Mouse (Mus musculus): ENCODE data around the gene Asb15. TPM values are rescaled to one million over a fixed set of nuclear protein-coding genes. Genes with fewer than 3 reads are reported as not detected.

Asb15 gene
- polyA plus RNA-seq, 1 experiment from 2014 or later, result 0.11 TPM

DNA sequence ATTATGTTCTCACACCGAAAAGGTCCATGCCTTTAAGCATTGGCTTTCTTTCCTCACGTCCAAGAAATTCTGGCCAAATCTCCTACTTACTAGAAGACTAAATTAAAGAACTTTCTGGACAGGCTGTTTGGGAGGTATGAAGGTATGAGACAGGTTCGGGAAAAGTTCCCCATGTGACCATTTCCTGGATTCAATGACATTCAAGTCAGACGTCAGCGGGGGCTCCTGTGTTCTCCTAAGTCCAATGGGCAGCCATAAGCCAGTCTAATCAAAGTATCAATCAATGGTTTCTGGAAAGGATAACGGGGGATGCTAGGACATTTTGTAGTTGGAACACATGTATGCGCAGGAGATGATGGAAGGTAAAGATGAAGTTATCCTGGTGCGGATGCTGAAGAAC is 77.7 kb downstream of the Asb15 start:
- no peak overlapping the region for H3K9ac ChIP-seq (ENCODE audit: low read depth, low read length)
- ATAC-seq (replicated peaks; ENCODE audit: insufficient number of reproducible peaks, low FRiP score, low TSS enrichment), result no peak
- peaks cover 9% of the 10 kb centered on the region; the same call in 1 of the 2 replicates for H3K36me3 ChIP-seq (ENCODE audit: control insufficient read depth, insufficient read depth, low read length)
- no peaks in the 10 kb centered on the region for H3K9me3 ChIP-seq (replicated peaks; ENCODE audit: control insufficient read depth, low read length)
- H3K4me2 ChIP-seq, result no peak overlapping the region
- no peak overlapping the region for H3K4me3 ChIP-seq (ENCODE audit: low read depth, low read length)
- WGBS (ENCODE audit: insufficient replicate concordance), result 87% methylated on average over 8 of the region's 8 CpGs
- H3K27ac ChIP-seq (ENCODE audit: low read depth, low read length), result no peak overlapping the region
- peaks cover 16% of the 10 kb centered on the region for H3K4me1 ChIP-seq (ENCODE audit: control insufficient read depth, insufficient read depth, low read length)
- H3K27me3 ChIP-seq (ENCODE audit: control insufficient read depth, insufficient read depth, low read length), result no peaks in the 10 kb centered on the region

DNA sequence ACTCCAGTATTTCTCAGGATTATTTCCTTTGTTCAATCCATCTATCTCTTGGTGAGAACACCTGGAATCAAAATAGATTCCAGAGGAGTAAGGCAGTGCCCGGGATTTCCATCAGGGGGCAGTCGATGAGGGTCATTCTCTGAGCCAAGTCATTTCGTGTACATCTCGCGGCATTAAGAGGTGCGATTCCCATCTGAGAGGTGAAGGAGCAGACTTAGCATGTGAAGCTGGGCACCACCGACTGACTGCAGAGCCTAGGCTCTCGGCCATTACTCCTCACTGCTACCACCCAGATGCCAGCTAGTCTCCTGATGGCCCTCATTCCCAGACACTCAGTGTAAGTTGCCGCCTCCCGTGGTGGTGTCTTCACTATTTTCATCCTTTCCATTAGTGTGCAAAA is 78.6 kb downstream of the Asb15 start:
- 67% methylated on average over 10 of the region's 10 CpGs for WGBS (ENCODE audit: insufficient replicate concordance)
- ATAC-seq (replicated peaks; ENCODE audit: insufficient number of reproducible peaks, low FRiP score, low TSS enrichment), result no peak
- H3K27ac ChIP-seq (ENCODE audit: low read depth, low read length), result no peak overlapping the region
- no peak overlapping the region for H3K4me2 ChIP-seq
- no peaks in the 10 kb centered on the region for H3K27me3 ChIP-seq (ENCODE audit: control insufficient read depth, insufficient read depth, low read length)
- H3K4me1 ChIP-seq (ENCODE audit: control insufficient read depth, insufficient read depth, low read length), result peaks cover 8% of the 10 kb centered on the region
- H3K4me3 ChIP-seq (ENCODE audit: low read depth, low read length), result no peak overlapping the region
- peaks cover 9% of the 10 kb centered on the region; the same call in 1 of the 2 replicates for H3K36me3 ChIP-seq (ENCODE audit: control insufficient read depth, insufficient read depth, low read length)
- no peak overlapping the region for H3K9ac ChIP-seq (ENCODE audit: low read depth, low read length)
- H3K9me3 ChIP-seq (replicated peaks; ENCODE audit: control insufficient read depth, low read length), result no peaks in the 10 kb centered on the region

DNA sequence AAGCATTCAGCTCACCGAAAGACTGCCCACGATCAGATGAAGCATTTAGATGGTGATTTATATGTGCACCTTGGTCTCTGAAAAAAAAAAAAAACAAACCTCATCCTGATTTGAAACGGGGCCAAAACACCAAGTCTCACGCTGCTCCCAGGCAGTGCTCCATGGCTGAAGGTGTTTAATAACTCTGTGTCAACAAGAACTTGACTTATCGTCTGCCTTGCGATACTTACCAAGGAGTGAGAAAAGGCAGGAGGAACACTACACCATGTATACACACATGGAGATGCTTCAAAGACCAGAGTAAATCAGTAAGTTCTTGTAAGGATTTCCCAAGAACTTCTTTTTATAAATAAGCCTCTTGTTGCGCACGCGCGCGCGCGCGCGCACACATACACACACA is 79.6 kb downstream of the Asb15 start:
- Histone ChIP-seq H3K4me2 (no peak overlapping the region), H3K4me1 (ENCODE audit: control insufficient read depth, insufficient read depth, low read length) (0 out of 2 replicates have a peak, but pooled peaks cover 5% of the 10 kb centered on the region), H3K36me3 (ENCODE audit: control insufficient read depth, insufficient read depth, low read length) (peaks cover 9% of the 10 kb centered on the region; the same call in 1 of the 2 replicates), H3K9me3 (replicated peaks; ENCODE audit: control insufficient read depth, low read length) (no peaks in the 10 kb centered on the region), H3K4me3 (ENCODE audit: low read depth, low read length) (no peak overlapping the region), H3K9ac (ENCODE audit: low read depth, low read length) (no peak overlapping the region), H3K27me3 (ENCODE audit: control insufficient read depth, insufficient read depth, low read length) (no peaks in the 10 kb centered on the region), H3K27ac (ENCODE audit: low read depth, low read length) (no peak overlapping the region)
- ATAC-seq (replicated peaks; ENCODE audit: insufficient number of reproducible peaks, low FRiP score, low TSS enrichment), result no peak
- 83% methylated on average over 15 of the region's 15 CpGs for WGBS (ENCODE audit: insufficient replicate concordance)

DNA sequence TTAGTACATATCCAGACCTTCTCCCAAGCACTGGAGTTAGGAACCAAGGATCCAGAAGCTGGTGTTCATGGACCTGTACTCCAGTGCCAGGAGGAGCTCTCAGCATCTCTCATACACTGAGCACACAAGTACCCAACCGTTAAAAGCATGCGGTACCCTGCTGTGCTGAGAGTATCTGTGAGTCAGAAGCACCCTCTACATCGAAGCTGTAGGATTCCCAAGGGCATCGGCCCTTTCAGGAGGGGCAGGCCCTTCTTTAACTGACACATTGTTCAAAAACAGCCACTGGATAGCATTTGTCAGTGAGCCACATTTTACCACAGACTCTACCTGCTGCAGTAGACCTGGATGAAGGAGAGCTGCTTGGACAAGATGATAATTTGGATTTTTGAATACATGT is 80.2 kb downstream of the Asb15 start:
- ATAC-seq (replicated peaks; ENCODE audit: insufficient number of reproducible peaks, low FRiP score, low TSS enrichment), result no peak
- no peak overlapping the region for H3K9ac ChIP-seq (ENCODE audit: low read depth, low read length)
- no peaks in the 10 kb centered on the region for H3K27me3 ChIP-seq (ENCODE audit: control insufficient read depth, insufficient read depth, low read length)
- 0 out of 2 replicates have a peak, but pooled peaks cover 6% of the 10 kb centered on the region for H3K4me1 ChIP-seq (ENCODE audit: control insufficient read depth, insufficient read depth, low read length)
- no peaks in the 10 kb centered on the region for H3K9me3 ChIP-seq (replicated peaks; ENCODE audit: control insufficient read depth, low read length)
- no peak overlapping the region for H3K4me3 ChIP-seq (ENCODE audit: low read depth, low read length)
- WGBS (ENCODE audit: insufficient replicate concordance), result 65% methylated on average over 4 of the region's 4 CpGs
- peaks cover 9% of the 10 kb centered on the region; the same call in 1 of the 2 replicates for H3K36me3 ChIP-seq (ENCODE audit: control insufficient read depth, insufficient read depth, low read length)
- no peak overlapping the region for H3K4me2 ChIP-seq
- H3K27ac ChIP-seq (ENCODE audit: low read depth, low read length), result no peak overlapping the region

DNA sequence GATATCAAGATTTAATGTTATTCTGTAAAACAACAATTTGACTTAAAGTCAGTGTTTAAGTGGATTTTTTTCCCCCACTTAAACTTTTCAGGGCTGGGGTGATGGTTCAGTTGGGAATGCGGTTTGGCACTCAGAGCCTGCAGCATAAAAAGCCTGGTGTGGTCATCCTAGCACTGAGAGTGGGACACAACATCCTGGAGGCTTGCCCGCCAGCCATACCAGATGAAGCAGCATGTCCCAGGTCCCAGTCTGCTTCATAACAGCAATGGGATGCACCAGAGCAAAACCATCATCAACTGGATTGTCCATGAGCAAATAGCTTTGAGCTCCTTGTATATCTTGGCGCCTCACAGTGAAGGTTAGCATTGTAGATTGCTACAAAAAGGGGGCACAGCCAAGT is 80.7 kb downstream of the Asb15 start:
- Histone ChIP-seq H3K9ac (ENCODE audit: low read depth, low read length) (no peak overlapping the region), H3K27me3 (ENCODE audit: control insufficient read depth, insufficient read depth, low read length) (no peaks in the 10 kb centered on the region), H3K27ac (ENCODE audit: low read depth, low read length) (no peak overlapping the region), H3K36me3 (ENCODE audit: control insufficient read depth, insufficient read depth, low read length) (peaks cover 9% of the 10 kb centered on the region; the same call in 1 of the 2 replicates), H3K4me2 (no peak overlapping the region), H3K4me1 (ENCODE audit: control insufficient read depth, insufficient read depth, low read length) (0 out of 2 replicates have a peak, but pooled peaks cover 6% of the 10 kb centered on the region), H3K9me3 (replicated peaks; ENCODE audit: control insufficient read depth, low read length) (no peaks in the 10 kb centered on the region), H3K4me3 (ENCODE audit: low read depth, low read length) (no peak overlapping the region)
- no peak for ATAC-seq (replicated peaks; ENCODE audit: insufficient number of reproducible peaks, low FRiP score, low TSS enrichment)
- 91% methylated on average over 3 of the region's 3 CpGs for WGBS (ENCODE audit: insufficient replicate concordance)

DNA sequence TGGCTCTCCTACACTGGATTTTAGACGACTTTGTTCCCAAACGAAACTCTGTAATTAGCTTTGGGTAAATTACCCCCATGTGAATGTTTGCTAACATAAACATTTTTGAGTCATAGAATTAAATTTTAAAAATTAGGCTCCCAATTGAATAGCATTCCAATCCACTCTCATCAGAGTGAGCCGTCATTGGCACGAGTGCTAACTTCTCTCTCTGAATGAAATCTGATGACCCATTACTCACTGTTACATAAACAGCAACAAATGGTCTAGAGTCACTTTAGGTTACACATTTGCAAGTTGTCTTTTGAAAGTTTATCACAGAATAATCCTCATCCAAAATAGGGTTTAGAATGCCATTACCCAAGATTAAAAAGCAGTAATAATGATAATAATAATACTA is 81.6 kb downstream of the Asb15 start:
- no peaks in the 10 kb centered on the region for H3K27me3 ChIP-seq (ENCODE audit: control insufficient read depth, insufficient read depth, low read length)
- WGBS (ENCODE audit: insufficient replicate concordance), result 67% methylated on average over 4 of the region's 4 CpGs

DNA sequence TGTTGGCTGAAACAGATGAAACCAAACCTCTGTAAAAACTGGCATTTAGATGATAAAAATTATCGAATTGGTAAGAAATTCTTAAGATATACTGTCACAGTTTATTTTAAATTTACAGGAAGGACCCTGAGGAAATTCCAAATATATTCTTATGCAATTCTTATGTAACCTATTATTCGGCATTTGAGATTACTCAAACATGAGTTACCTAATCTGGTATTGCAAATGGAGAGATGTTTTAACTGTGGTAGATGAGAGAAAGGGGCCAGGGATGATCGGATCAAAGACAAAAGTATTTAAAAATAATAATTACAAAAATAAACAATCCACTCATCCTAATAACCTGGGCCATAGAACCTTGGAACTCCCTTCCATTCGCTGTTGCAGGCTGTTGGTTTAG is 82.4 kb downstream of the Asb15 start:
- WGBS (ENCODE audit: insufficient replicate concordance), result 84% methylated on average over 4 of the region's 4 CpGs
- Histone ChIP-seq H3K4me1 (ENCODE audit: control insufficient read depth, insufficient read depth, low read length) (0 out of 2 replicates have a peak, but pooled peaks cover 6% of the 10 kb centered on the region), H3K4me3 (ENCODE audit: low read depth, low read length) (no peak overlapping the region), H3K27ac (ENCODE audit: low read depth, low read length) (no peak overlapping the region), H3K27me3 (ENCODE audit: control insufficient read depth, insufficient read depth, low read length) (no peaks in the 10 kb centered on the region), H3K9me3 (replicated peaks; ENCODE audit: control insufficient read depth, low read length) (no peaks in the 10 kb centered on the region), H3K9ac (ENCODE audit: low read depth, low read length) (no peak overlapping the region), H3K36me3 (ENCODE audit: control insufficient read depth, insufficient read depth, low read length) (peaks cover 4% of the 10 kb centered on the region; the same call in 1 of the 2 replicates), H3K4me2 (no peak overlapping the region)
- no peak for ATAC-seq (replicated peaks; ENCODE audit: insufficient number of reproducible peaks, low FRiP score, low TSS enrichment)

More for the DNA sequence above, 81.6 kb downstream of the Asb15 start:
- no peak overlapping the region for H3K4me2 ChIP-seq
- H3K27ac ChIP-seq (ENCODE audit: low read depth, low read length), result no peak overlapping the region
- peaks cover 4% of the 10 kb centered on the region; the same call in 1 of the 2 replicates for H3K36me3 ChIP-seq (ENCODE audit: control insufficient read depth, insufficient read depth, low read length)
- no peak for ATAC-seq (replicated peaks; ENCODE audit: insufficient number of reproducible peaks, low FRiP score, low TSS enrichment)
- H3K4me1 ChIP-seq (ENCODE audit: control insufficient read depth, insufficient read depth, low read length), result 0 out of 2 replicates have a peak, but pooled peaks cover 6% of the 10 kb centered on the region
- H3K9me3 ChIP-seq (replicated peaks; ENCODE audit: control insufficient read depth, low read length), result no peaks in the 10 kb centered on the region
- no peak overlapping the region for H3K9ac ChIP-seq (ENCODE audit: low read depth, low read length)
- H3K4me3 ChIP-seq (ENCODE audit: low read depth, low read length), result no peak overlapping the region

DNA sequence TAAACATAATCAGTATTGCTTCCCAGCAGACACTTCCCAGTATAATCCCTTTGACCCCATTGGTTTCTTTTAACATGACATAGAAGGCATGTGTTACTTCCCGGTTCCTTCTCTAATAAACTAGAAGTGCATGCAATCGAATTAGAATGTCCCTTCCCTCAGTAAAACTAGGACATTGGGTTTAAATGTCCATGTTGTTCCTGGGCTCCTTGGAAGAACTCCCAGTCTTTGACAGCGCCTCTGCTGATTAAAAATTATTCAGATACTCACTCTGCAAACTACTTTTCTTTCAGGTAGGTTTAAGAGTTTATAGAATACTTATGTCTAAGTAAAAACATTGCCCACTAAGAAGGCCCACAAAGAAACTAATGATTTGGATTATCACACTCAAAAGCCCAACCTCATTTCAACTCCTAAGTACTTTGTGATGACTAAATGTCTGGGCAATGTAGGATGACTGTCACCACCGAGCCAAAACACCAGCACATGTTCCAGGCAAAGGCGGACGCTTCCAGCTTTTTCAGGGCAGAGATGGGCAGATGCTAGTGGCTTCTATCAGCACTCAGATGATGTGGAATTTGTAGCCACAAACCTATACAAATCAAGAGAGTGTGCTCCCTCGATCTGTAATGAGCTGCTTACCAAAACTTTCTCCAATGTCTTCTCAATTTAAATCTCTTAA is 84.3 kb downstream of the Asb15 start:
- Histone ChIP-seq H3K4me1 (ENCODE audit: control insufficient read depth, insufficient read depth, low read length) (0 out of 2 replicates have a peak, but pooled peaks cover 6% of the 10 kb centered on the region), H3K4me3 (ENCODE audit: low read depth, low read length) (no peak overlapping the region), H3K9me3 (replicated peaks; ENCODE audit: control insufficient read depth, low read length) (no peaks in the 10 kb centered on the region), H3K36me3 (ENCODE audit: control insufficient read depth, insufficient read depth, low read length) (peaks cover 7% of the 10 kb centered on the region; the same call in 1 of the 2 replicates), H3K9ac (ENCODE audit: low read depth, low read length) (no peak overlapping the region), H3K4me2 (no peak overlapping the region), H3K27me3 (ENCODE audit: control insufficient read depth, insufficient read depth, low read length) (no peaks in the 10 kb centered on the region), H3K27ac (ENCODE audit: low read depth, low read length) (no peak overlapping the region)
- ATAC-seq (replicated peaks; ENCODE audit: insufficient number of reproducible peaks, low FRiP score, low TSS enrichment), result no peak
- 55% methylated on average over 7 of the region's 7 CpGs for WGBS (ENCODE audit: insufficient replicate concordance)

DNA sequence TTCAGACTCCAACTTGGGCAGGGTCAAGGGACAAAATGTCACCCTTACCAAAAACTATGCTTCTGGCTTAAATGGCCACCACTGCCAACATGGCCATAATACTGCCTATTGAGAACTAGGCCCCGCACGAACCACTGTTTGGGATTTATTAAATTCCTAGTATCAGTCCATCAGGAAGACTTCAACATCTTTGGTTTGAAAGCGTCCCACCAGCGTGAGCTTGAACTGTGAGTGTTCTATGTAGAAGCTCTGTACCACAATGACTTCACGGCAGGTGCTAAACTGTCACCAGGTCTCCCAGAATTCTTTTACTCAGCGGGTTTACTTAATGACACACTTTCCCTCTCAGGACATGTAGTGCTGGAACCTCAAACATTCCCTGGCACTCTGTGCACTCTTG is 85.4 kb downstream of the Asb15 start:
- 94% methylated on average over 6 of the region's 6 CpGs for WGBS (ENCODE audit: insufficient replicate concordance)
- Histone ChIP-seq H3K9ac (ENCODE audit: low read depth, low read length) (no peak overlapping the region), H3K36me3 (ENCODE audit: control insufficient read depth, insufficient read depth, low read length) (peaks cover 10% of the 10 kb centered on the region; the same call in 1 of the 2 replicates), H3K4me3 (ENCODE audit: low read depth, low read length) (no peak overlapping the region), H3K27ac (ENCODE audit: low read depth, low read length) (no peak overlapping the region), H3K9me3 (replicated peaks; ENCODE audit: control insufficient read depth, low read length) (no peaks in the 10 kb centered on the region), H3K4me1 (ENCODE audit: control insufficient read depth, insufficient read depth, low read length) (0 out of 2 replicates have a peak, but pooled peaks cover 6% of the 10 kb centered on the region), H3K4me2 (no peak overlapping the region), H3K27me3 (ENCODE audit: control insufficient read depth, insufficient read depth, low read length) (no peaks in the 10 kb centered on the region)
- no peak for ATAC-seq (replicated peaks; ENCODE audit: insufficient number of reproducible peaks, low FRiP score, low TSS enrichment)

Measured in heart, embryonic 11.5 days (tissue).